Mouse (Mus musculus): ENCODE measurements around the gene Ceacam18. TPM values are rescaled to one million over a fixed set of nuclear protein-coding genes. Genes with fewer than 3 reads are reported as not detected.
A peak's percentile ranks its signal among the peaks of the same experiment; 100 is the strongest.
"Not testable (repeated sequence)": the region's sequence is repeated elsewhere in the genome, so short reads cannot be mapped to it uniquely, and the experiment has no call there.

Gene Ceacam18
- polyA plus RNA-seq, 1 experiment: 0.13 TPM

DNA sequence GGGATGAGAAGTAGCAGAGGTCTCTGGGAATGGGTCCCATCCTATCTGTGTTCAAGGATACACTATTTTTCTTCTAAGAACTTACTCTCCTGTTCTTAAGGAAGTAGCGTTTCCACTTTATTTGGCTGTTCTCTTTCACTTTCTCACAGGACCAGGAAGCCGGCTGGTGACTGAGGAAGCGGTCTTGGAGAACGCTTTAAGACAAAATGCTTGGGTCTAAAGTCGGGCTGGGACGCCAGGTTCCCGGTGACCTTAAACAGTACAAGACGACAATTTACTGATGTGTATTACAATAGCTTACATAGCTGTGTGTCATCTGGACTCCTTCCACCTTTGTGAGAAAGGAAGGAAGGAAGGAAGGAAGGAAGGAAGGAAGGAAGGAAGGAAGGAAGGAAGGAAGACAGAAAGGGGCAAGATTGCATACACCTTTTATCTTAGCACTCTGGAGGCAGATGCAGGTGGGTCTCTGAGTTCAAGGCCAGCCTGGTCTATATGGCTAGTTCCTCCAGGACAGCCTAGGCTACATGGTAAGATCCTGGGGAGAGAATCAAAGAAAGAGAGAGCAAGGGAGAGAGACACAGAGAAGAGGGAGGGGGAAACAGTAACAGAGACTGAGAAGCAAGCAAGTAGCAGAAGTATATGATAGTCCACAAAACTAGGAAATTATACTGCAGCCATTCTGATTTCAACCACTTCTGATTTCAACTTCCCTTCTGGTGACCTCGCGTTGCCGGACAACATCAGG lies 36.7 kb downstream of the Ceacam18 start:
- TF ChIP-seq POLR2A (IDR thresholded peaks at IDR 0.05; ENCODE audit: borderline replicate concordance, insufficient read depth, low read length): no peak
- TF ChIP-seq CTCF (IDR thresholded peaks at IDR 0.05; ENCODE audit: borderline replicate concordance, insufficient read depth, low read depth, low read length): no peak
- Histone ChIP-seq H3K27ac (ENCODE audit: insufficient read depth, low read length) (no peak overlapping the region), H3K27me3 (ENCODE audit: control insufficient read depth, insufficient read depth, low read length) (no peaks in the 10 kb centered on the region), H3K4me1 (ENCODE audit: control insufficient read depth, insufficient read depth, low read length) (peaks cover 6% of the 10 kb centered on the region; the same call in 1 of the 2 replicates), H3K4me3 (replicated peaks; ENCODE audit: insufficient read depth, low read depth, low read length) (peak overlapping the region; percentile 79)
- WGBS: 63% methylated on average over 11 of the region's 11 CpGs
- no peak for DNase-seq

DNA sequence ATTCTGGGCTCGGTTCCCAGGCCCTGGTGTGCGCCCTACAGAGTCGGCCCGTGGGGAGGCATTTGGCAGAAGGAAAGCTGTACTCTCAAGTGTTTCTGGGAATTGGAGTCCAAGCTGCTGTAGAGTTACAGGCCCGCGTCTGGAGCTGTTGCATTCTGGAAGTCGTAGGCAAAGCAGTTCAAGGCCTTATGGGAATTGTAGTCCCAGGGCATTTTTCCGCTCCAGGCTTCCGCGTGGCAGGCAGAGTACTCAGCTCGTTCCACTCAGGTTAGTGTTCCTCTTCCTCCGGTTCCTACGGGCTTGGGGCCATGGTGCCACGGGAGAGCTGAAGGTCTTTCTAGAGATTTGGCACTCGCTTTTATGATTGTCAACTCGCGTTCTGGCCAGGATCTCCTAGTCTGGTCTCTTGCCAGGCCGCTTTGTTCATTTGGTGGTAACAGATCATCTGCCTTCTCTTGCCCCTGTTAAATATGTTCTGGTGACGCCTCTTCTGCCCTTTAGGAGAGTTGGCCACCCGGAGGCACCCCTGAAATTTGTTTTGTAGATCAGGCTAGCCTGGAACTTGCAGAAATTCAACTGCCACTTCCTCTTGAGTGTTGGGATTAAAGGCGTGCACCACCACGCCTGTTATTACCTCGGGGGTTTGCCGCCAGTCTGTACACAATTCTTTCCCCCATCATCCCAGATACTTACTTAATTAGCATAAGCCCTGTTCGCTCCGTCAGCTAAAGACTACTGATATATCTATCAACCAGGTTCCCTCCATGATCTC lies 37.5 kb downstream of the Ceacam18 start, which contains the start of gene Ctu1:
Ctu1 (plus strand) TSS at position 208 of the 772 bp plus-strand sequence.
- Histone ChIP-seq H3K4me3 (replicated peaks; ENCODE audit: insufficient read depth, low read depth, low read length) (peak within 1 kb of the TSS; percentile 79), H3K27ac (ENCODE audit: insufficient read depth, low read length) (no peak within 1 kb of the TSS), H3K4me1 (ENCODE audit: control insufficient read depth, insufficient read depth, low read length) (peaks cover 6% of the 10 kb centered on the region; the same call in 1 of the 2 replicates), H3K27me3 (ENCODE audit: control insufficient read depth, insufficient read depth, low read length) (no peaks in the 10 kb centered on the region)
- under 1% methylated on average over 26 of the region's 26 CpGs for WGBS
- TF ChIP-seq POLR2A (IDR thresholded peaks at IDR 0.05; ENCODE audit: borderline replicate concordance, insufficient read depth, low read length) (peak; percentile 50; the same call in 1 of the 2 replicates), CTCF (IDR thresholded peaks at IDR 0.05; ENCODE audit: borderline replicate concordance, insufficient read depth, low read depth, low read length) (no peak)
- peak; percentile 87 to 94 for DNase-seq

GRCm38 (mm10) chr7:43672581-43673260 lies 38.2 kb downstream of the Ceacam18 start:
- H3K4me3 ChIP-seq (replicated peaks; ENCODE audit: insufficient read depth, low read depth, low read length): peak overlapping the region; percentile 79
- H3K4me1 ChIP-seq (ENCODE audit: control insufficient read depth, insufficient read depth, low read length): peaks cover 6% of the 10 kb centered on the region; the same call in 1 of the 2 replicates
- H3K27me3 ChIP-seq (ENCODE audit: control insufficient read depth, insufficient read depth, low read length): no peaks in the 10 kb centered on the region
- no peak for TF ChIP-seq CTCF (IDR thresholded peaks at IDR 0.05; ENCODE audit: borderline replicate concordance, insufficient read depth, low read depth, low read length)
- 13% methylated on average over 10 of the region's 10 CpGs for WGBS
- no peak overlapping the region for H3K27ac ChIP-seq (ENCODE audit: insufficient read depth, low read length)
- no peak for DNase-seq

- H3K27me3 ChIP-seq (ENCODE audit: control insufficient read depth, insufficient read depth, low read length): no peaks in the 10 kb centered on the region
- no peak for DNase-seq
- no peak overlapping the region for H3K4me3 ChIP-seq (replicated peaks; ENCODE audit: insufficient read depth, low read depth, low read length)
- H3K27ac ChIP-seq (ENCODE audit: insufficient read depth, low read length): no peak overlapping the region
- WGBS: 93% methylated on average over 32 of the region's 32 CpGs
- TF ChIP-seq CTCF (IDR thresholded peaks at IDR 0.05; ENCODE audit: borderline replicate concordance, insufficient read depth, low read depth, low read length) (no peak), POLR2A (IDR thresholded peaks at IDR 0.05; ENCODE audit: borderline replicate concordance, insufficient read depth, low read length) (no peak)
- peaks cover 6% of the 10 kb centered on the region; the same call in 1 of the 2 replicates for H3K4me1 ChIP-seq (ENCODE audit: control insufficient read depth, insufficient read depth, low read length)
Measured at GRCm38 (mm10) chr7:43675091-43675490, 40.6 kb downstream of the Ceacam18 start.

DNA sequence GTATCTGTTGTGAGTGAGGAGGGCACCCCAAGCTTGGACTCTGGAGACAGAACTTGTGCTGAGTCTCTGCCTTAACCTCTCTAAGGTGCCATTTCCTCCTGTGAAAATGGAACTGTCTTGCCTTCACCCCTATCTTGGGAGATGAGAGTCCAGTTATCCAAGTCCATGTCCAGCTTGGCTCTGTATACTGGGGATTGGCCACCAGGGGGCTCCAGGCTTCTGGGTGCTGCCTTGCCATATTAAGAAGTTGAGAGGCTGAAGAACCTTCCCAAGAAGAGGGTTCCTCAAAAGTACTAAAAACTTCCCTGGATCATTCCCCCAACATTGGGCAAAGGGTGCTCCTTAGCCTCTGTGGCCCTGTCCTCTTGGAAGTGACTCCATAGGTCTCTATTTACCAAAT lies 44.0 kb downstream of the Ceacam18 start:
- H3K27ac ChIP-seq (ENCODE audit: insufficient read depth, low read length): no peak overlapping the region
- H3K4me3 ChIP-seq (replicated peaks; ENCODE audit: insufficient read depth, low read depth, low read length): no peak overlapping the region
- TF ChIP-seq CTCF (IDR thresholded peaks at IDR 0.05; ENCODE audit: borderline replicate concordance, insufficient read depth, low read depth, low read length): peak; percentile 22; the same call in 1 of the 2 replicates
- TF ChIP-seq POLR2A (IDR thresholded peaks at IDR 0.05; ENCODE audit: borderline replicate concordance, insufficient read depth, low read length): no peak
- no peak for DNase-seq
- no peaks in the 10 kb centered on the region for H3K4me1 ChIP-seq (ENCODE audit: control insufficient read depth, insufficient read depth, low read length)
- no peaks in the 10 kb centered on the region for H3K27me3 ChIP-seq (ENCODE audit: control insufficient read depth, insufficient read depth, low read length)

- no peaks in the 10 kb centered on the region for H3K4me1 ChIP-seq (ENCODE audit: control insufficient read depth, insufficient read depth, low read length)
- TF ChIP-seq CTCF (IDR thresholded peaks at IDR 0.05; ENCODE audit: borderline replicate concordance, insufficient read depth, low read depth, low read length) (peak; percentile 53), POLR2A (IDR thresholded peaks at IDR 0.05; ENCODE audit: borderline replicate concordance, insufficient read depth, low read length) (no peak)
- no peaks in the 10 kb centered on the region for H3K27me3 ChIP-seq (ENCODE audit: control insufficient read depth, insufficient read depth, low read length)
- DNase-seq: peak; percentile 24 to 40
- no peak overlapping the region for H3K4me3 ChIP-seq (replicated peaks; ENCODE audit: insufficient read depth, low read depth, low read length)
- H3K27ac ChIP-seq (ENCODE audit: insufficient read depth, low read length): no peak overlapping the region
- WGBS: 15% methylated on average over 5 of the region's 5 CpGs
Measured at GRCm38 (mm10) chr7:43680960-43681359, 46.5 kb downstream of the Ceacam18 start.

DNA sequence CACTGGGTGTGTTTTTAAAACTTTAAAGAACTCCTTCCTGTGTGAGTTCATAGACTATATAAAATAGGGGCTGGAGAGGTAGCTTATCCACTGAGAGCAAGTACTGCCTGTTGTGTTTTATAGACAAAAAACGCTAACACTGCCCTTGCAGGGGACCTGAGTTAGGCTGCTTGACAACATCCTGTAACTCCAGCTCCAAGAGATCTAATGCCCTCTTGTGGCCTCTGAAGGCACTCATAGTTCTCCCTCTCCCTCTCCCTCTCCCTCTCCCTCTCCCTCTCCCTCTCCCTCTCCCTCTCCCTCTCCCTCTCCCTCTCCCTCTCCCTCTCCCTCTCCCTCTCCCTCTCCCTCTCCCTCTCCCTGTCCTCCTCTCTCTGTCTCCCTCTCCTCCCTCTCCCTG lies 48.0 kb downstream of the Ceacam18 start:
- H3K4me1 ChIP-seq (ENCODE audit: control insufficient read depth, insufficient read depth, low read length); H3K4me3 ChIP-seq (replicated peaks; ENCODE audit: insufficient read depth, low read depth, low read length); H3K27me3 ChIP-seq (ENCODE audit: control insufficient read depth, insufficient read depth, low read length); H3K27ac ChIP-seq (ENCODE audit: insufficient read depth, low read length); DNase-seq: not testable (repeated sequence)
- WGBS: 19% methylated on average over 1 of the region's 1 CpGs

All from cerebellum, adult 2 months (tissue).